Mouse (Mus musculus) B cell, adult 2 months (primary cell): Measurements from ENCODE around the gene Xrcc2.
"Not testable (repeated sequence)": the region's sequence is repeated elsewhere in the genome, so short reads cannot be mapped to it uniquely, and the experiment has no call there.

Source experiments
- DNase-seq, 2 experiments: peaks; one replicate each; pipeline ENCODE4 v3.0.0; 2022

Xrcc2 gene

DNA sequence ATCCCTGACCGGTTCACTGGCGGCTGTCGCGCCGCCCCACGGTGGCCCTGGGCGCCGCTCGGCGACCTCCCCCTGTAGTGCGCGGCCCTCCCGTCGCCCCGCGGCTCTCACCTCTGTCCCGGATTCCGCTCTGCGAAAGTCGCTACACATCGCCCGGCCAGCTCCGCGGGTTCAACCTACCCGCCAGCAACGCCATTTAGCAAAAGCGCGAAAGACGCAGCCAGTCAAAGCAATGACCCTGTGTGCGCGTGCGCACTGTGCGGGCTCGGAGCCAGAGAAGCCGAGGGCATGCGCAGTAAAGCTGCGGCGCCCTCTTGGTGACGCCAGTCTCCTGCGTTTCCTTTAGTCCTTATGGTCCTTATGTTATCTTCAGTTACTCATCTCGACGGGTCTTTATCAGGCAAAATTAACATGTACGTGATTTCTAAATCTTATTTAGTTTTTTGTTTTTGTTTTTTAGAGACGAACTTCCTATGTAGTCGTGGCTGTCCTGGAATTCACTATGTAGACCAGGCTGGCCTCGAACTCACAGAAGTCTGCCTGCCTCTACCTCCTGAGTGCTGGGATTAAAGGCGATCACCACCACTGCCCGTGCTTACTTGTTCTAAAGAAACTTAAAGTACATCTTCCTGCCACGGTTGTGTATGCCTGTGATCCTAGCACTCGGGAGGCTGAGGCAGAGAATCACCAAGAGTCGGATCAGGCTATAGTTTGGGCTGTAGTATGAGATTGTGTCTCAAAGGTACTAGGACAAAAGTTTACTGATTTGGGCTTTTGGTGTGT, at the start of gene Xrcc2:
TSS of gene Xrcc2 (minus strand) at position 259 of the 783 bp plus-strand sequence.
- DNase-seq = peak; percentile 93

DNA sequence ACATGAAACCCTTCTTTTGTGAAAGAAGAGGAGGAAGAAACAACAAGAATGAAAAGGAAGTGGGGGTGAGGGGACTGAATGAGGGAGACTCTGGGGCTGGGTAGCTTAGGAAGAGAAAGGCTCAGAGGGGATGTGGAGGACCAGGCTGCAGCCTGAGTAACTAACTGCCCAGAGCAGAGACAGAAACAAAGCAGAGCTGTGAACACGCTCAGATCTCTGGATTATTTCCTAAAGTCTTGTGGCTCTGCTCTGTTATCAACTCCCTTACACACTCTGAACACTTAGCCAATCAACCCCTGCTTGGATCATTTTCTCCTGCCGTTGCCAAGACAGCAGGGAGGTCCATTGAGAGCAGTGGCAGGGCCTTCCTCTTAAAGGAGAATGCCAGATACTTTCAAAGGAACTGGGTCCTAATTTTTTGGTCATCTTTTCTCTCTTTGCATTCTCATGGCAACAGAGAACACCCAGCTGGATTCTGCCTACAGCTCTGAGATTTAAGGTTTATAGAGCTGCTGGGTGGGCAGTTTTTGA, 48.7 kb upstream of the Xrcc2 start:
- DNase-seq = no peak

DNA sequence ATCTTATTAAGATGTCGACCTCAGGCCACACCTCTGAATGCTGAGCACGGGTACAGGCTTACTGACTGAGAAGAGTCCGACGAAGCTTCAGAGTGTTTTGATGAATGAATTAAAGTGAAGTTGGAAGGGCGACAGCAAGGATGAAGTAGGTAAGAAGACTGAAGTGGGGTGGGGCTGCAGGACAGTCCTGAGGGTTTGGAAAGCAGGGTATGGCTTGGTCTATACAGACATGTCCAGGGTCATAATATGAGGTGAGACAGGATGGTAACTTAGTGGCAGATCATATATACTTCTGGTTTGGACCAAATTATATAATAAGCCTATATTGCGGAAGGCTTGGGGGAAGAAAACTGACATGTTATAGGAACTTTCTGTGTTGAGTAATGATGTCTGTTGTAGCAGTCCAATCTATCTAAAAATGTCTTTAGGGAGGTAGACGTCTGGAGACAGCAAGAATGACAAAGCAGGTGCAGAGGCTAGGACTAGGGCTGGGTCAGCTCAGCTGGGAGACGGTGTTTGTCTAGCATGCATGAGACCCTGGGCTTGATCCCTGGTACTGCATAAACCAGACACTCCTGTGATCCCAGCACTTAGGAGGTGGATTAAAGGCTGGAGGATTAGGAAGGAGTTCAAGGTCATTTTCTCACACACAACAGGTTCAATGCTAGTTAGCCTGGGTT, 48.1 kb upstream of the Xrcc2 start:
- no peak for DNase-seq

DNA sequence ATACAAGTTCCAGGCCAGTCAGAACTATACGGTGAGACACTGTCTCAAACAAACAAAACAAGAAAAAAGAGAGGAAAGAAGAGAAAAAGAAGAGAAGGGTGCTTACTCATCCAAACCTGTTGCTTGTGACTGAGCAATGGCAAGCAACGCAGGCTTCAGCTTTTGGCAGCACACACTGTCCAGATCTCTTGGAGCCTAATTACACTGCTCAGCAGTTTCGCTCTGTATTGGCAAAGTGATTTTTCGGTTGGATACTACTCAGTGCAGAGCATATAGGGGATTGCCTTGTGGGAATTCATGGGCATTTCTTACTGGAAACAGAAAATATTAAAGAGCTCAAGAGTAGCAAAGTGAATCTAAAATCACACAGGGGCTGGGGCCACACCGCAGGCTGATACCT, 47.2 kb upstream of the Xrcc2 start:
- DNase-seq = no peak

DNA sequence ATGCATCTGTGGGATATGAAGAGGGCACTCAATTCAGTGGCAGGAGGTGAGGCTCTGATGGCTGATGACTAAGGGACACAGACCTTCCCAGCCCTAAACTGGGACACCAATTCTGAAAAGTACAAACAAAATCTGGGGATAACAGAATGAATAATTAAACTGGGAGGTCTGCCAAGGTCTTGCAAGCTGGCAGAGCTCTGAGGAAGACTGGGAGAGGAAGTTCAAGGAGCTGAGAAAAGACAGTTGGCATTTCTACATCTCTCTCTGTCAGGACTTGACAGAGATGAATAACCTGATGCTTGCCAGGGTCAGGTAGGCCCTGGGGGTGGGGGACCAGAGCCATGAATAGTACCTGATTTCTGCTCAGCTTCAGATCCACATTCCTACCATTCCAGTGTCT, 45.9 kb upstream of the Xrcc2 start:
- DNase-seq = no peak

DNA sequence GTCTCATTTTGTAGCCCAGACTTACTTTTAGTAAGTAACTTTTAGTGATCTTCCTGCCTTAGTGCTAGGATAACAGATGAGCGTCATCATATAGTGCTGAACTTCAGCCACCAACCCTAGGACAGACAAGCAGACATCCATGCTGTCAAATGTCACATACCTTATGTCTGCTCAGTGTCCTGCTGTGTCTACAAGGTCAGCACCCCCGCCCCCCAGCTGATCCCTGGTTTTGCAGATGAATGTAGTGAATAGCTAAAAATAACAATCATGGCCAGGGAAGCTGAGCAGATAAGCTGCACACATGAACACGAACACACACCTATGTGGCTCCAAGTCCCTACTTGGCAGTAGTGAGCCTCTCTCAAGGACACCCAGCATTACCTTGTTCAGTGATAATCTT, 43.0 kb upstream of the Xrcc2 start:
- no peak for DNase-seq

DNA sequence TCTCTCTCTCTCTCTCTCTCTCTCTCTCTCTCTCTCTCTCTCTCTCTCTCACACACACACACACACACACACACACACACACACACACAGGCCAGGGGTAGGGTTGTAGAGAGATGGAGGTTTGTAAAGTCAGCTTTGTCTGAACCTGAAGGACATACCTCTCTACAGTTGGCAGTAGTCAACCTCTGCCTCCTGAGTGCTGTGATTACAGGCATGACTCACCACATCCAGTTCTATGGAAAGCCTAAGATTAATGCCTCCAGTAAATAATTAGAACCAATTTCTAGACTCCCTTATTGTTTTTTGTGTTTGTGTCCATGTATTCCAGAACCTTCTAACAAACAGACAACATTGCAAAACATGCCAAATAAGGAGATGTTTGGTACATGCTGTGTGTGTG, 42.3 kb upstream of the Xrcc2 start:
- no peak for DNase-seq

DNA sequence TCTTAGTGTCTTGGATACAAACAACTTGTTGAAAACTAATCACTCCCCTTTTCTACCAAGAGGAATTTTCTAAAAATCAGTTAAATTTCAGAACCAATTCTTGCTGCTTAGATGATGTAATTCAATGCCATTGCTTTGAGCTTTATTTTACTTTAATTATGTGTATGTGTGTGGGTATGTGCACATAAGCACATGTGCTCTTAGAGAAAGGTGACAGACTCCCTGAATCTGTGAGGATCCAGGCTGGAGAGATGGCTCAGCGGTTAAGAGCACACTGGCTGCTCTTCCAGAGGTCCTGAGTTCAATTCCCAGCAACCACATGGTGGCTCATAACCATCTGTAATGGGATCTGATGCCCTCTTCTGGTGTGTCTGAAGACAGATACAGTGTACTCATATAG, 33.3 kb upstream of the Xrcc2 start:
- not testable (repeated sequence) for DNase-seq

DNA sequence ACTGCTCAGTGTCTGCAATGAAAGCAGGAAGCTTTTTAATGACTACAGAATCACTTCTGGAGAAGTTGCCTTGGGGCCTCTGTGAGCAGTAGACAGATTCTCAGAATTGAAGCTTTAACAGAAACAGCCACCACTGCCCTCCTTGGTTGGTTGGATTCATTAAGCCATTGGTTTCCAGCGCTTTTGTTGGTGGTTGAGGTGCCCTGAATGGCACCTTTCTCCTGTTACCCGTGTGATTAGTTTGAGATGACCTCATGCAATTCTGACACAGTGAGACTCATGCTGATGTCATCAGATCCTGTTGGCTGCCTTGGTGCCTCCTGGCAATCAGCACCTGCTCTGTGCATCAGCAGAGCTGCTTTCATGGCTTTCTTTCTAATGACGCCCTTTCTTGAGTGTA, 32.8 kb upstream of the Xrcc2 start:
- DNase-seq = no peak

DNA sequence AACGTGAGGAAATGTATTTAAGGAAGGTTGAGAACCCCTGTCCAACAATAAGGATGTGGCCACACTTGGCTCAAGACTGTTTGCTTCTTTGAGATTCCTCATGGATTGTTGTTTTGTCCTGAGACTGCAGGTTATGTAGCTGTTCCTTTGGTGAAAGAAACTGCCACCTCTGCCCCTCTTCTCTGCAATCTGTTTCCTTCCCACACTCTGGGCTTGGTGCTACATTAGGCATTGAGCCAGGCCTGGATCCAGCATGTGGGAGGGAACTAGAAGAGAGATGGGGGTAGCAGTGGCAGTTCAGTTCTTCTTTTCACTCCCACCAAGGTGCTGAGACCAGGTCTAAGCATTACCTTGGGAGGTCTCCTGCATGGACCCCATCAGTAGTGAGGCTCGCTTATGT, 30.2 kb upstream of the Xrcc2 start:
- no peak for DNase-seq

DNA sequence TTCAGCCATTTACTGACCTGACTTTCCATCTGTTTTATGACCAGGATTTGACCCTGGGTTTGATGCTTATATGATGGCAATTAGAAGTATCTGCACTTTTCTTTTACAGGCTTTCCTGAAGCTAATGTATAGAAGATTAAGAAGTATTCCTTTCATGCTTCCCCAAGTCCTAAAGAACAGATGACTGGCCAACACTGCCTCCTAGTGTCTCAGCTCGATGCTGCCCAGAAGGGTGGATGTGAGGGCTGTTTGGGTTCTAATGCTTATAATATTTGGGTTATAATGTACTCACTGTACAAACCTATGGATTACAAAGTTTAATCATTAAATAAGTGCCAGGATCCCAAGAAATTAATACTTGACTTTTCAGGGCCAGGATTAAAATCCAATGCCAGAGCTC, 28.7 kb upstream of the Xrcc2 start:
- peak; percentile 49 to 56 for DNase-seq

DNA sequence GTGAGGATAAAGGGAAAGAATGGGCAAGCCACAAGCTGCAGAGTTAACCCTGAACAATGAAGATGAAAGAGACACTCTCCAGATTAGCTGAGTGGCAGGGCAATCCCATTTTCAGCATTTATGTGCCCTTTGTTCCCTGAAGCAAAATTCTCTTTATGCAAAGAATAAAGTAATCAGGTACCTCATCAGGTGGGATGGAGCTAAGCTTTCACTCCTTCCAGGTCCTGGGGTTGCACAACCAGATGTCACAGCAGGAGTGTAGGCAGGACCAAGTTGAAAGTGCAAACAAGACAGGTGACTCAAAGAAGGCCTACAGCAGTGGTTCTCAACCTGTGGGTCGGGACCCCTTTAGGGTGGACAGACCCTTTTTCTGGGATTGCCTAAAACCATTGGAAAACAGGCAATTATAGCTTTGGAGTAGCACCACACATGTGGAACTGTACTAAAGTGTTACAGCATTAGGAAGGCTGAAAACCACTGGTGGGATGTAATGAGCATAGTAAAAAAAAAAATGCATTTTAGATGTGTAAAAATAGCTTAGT, 18.6 kb upstream of the Xrcc2 start:
- DNase-seq = no peak

DNA sequence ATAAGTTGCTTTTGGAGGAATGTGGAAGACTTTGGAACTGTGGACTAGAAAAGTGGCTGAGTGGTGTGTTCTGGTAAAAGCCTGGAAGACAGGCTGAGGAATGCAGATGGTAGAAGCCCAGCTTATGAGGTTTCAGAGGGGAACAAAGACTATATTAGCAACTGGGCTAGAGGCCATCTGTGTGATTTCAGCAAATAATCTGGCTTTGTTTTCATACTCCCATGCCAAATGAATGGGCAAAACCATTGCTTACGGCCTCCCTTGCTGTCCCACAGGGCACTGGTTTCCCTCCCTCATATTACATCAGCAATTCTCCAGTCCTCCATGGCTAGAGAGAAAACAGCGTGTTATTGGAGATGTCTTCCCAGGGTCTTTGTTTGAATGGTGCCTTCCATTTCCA, 17.4 kb upstream of the Xrcc2 start:
- DNase-seq = no peak

DNA sequence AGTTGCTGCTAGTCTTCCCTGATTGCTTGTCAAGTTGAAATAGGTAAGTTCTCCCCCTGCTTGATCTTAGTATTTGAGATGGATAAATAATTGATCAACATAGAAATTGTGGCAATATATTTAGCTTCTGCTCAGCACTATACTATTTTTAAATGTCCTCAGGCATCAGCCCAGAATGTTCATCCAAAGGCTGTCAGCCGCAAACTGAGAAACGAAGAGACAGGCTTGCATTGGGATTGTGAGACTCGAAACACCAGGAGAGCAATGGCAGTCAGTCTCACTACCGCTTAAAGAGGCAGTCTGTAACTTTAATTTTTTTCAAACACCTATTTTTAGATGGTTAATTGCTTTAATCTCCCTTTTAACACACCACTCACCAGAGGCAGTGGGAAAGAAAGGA, 13.8 kb upstream of the Xrcc2 start:
- DNase-seq = no peak

DNA sequence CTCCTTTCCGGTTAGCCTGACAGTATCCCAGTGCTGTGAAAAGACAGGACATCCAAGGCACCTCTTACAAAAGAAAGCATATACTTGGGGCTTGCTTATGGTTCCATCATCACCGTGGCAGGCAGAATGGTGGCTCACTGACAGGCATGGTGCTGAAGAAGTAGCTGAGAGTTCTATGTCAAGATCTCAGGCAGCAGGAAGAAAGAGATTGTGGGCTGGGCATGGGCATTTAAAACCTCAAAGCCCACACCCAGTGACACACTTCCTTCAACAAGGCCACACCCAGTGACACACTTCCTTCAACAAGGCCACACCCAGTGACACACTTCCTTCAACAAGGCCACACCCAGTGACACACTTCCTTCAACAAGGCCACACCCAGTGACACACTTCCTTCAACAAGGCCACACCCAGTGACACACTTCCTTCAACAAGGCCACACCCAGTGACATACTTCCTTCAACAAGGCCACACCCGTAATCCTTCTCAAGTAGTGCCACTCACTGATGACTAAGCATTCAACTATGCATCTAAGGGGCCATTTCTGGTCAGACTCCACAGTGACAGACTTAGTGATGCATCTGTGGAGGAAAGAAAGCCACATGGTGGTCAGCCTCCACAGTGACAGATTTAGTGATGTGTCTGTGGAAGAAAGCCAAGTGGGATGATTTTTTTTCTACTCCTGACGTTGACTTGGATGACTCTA, 7.5 kb upstream of the Xrcc2 start:
- peak; percentile 42 to 56 for DNase-seq

DNA sequence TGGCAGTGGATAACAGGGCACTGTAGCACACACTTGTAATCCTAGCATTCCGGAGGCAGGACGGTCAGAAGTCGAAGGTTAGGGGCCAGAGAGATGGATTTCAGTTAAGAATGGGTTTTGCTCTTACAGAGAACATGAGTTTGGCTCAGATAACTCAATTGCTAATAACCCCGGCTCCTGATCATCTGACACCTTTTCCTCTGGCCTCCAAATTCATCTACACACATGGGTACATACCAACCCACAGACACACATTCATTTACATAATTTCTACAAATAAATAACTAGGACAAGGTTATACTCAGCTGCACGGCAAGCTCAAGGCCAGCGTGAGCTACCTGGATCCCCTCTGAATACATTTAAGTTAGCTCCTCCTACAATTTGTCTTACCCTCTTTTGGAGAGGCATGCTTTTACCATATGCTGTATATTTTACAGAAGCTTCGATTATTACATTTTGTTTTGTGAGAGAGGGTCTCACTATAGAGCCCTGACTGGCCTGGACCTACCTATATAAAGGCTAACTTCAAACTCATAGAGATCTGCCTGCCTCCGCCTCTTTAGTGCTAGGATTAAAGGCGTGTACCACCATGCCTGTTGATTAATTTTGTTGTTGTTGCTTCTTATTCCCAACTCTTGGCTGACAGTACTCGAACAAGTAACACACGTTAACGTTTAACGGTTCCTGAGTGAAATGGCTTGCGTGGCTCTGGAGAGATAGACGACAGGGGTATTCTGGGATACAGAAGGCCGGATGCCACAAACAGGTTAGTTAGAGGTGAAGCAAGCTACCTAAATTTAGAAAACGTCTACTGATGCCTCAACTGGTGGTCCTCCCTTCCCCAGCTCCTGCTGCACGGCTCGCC, 691 bp downstream of the Xrcc2 start:
- DNase-seq = no peak

DNA sequence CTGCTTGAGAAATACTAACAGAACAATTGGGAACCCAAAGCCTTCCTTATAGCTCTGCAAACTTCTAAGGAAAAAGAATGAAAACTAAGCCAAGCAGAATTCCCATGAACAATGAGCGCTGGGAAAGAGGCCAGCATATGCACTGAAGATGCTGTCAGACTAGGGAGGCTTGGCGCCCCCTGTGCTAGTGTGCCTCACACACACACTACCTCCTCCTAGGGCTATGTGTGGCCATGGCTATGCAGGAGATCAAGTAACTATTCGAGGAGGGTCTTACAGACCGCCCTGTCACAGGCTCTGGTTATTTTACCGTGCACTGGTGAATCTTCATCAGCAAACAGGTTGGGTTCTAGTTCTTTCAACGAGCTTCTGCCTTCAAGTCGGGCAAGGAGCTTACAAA, 7.7 kb downstream of the Xrcc2 start:
- no peak for DNase-seq

DNA sequence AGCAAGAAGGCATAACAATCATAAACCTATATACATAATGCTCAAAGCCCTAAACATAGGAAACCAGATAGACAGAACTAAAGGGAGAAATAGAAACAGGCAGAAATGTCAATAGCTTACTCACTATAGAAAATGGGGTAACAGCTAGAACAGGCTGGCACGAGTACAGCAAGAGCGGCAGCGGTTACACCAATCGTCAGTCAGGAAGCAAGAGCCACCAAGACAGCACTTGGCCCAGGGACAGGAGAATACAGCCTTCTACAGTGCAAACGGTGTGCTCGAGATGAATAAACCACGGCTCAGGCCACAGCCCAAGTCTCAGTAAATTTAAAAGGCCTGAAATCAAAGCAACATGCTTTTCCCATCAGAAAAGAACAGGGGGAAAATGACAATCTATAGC, 9.4 kb downstream of the Xrcc2 start:
- no peak for DNase-seq

DNA sequence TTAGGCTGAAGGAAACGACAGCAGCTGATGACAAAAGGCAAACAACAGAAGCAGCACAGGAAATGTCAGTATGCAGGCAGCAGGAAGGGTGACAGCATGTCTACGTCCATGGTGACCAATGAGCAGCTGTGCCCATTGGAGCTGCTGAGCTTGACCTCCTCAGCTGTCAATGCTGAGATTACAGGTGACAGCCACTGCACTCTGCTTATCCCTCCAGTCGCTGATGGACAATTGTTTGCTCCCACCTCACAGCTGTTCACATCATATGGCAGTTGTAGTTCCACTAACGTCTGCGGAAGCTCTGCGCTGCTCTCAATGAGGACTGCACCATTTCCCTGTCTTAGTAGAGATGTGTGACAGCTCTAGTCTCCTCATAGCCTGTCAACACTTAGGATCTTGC, 9.8 kb downstream of the Xrcc2 start:
- no peak for DNase-seq

DNA sequence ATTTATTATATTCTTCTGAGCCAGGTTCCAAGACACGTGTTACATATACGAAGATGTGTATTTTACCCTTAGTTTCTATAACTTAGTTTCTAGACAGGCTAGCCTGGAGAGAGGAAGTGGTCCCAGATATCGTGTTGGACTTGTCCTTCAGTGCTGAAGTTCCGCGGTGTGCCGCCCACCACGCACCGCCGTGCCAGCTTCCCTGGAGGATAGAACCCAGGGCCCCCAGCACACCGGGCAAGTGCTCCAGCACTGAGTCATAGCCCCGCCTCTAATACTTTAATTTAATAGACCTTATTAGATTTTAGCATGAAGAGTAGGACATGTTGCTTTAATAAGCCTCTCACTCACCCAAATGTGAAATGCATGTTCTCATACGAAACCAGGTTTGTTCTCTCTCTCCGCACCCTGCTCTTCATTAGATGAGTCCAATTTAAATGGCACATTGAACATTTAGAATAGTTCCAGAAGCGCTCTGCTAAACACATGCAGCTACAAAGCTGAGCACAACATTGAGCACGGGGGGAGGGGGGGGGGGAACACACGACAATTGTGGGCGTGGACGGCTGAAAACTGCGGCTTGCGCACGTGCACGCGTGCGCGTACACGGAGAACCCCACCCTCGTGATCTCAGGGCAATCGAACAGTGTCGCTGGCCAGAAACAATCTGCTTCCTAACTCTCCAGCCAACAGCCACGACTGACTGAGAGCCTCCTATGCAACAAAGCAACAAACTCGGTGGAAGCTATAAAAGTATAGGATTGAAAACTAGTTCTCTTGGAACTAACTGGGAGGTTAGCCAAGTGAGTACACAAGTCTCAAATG, 33.7 kb downstream of the Xrcc2 start:
- no peak for DNase-seq

DNA sequence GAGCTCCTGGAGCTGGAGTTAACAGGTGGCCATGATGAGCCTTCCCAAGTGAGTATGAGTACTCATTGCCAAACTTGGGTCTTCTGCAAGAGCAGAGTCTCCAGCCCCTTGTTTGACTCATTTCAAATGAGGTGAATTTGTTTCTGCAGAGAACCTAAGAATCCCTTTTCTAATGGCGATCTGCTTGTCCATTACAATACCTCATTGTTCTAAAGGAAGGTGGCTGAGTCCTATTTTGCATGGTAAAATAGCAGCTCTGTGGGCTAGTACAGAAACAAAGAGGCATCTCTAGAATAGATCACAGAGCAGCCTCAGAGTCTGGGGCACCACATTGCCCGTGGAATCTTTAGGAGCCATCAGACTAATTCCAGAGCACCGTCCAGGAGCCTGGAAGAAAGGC, 34.6 kb downstream of the Xrcc2 start:
- DNase-seq = no peak

DNA sequence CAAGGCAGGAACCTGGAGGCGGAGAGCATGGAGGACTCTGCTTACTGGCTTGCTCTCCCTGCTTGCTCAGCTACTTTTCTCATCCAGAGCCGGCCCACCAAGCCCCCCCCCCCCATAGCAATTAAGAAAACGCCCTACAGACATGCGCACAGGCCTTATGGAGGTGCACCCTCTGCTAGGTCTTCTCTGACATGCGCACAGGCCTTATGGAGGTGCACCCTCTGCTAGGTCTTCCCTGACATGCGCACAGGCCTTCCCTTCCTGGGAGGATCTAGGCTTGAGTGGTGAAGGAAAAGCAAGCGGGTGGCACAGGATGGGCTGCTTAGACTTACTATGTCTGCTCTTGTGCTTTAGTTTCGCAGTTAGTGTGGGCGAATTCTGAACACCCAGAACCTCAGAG, 37.3 kb downstream of the Xrcc2 start:
- DNase-seq = no peak
